Mouse (Mus musculus): ENCODE data around the gene Arhgap27.

DNA sequence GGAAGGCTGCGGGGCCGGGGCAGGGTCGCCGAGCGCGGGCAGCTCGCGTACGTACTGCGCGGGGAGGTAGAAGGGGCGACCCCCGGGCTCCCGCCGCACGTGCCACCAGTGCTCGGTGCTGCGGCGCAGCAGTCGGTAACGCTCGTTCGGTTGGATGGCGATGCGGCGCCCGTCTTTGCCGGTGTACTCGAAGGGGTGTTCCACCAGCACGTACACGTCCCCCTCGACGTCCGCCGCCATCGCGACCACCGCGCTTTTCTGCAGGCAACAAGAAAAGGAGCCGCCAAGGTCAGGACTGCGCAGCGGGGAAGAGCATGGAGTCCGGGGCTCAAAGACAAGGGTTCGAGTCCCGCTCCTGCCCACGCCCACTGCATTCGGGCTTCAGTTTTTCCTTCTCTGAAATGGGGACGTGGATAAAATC, 2.8 kb downstream of the Arhgap27 start:
- TF ChIP-seq CTCF (IDR thresholded peaks at IDR 0.05; ENCODE audit: low read depth): no peak
- TF ChIP-seq EP300 (optimal IDR thresholded peaks at IDR 0.05): no peak

All from stomach, postnatal 0 days (tissue).